Mouse (Mus musculus) cerebellum, adult 9-10 months (tissue): ENCODE results near the gene Mboat2.

Source experiments
- DNase-seq: peaks from one replicate; pipeline ENCODE4 v3.0.0; 2022

Mboat2 gene

DNA sequence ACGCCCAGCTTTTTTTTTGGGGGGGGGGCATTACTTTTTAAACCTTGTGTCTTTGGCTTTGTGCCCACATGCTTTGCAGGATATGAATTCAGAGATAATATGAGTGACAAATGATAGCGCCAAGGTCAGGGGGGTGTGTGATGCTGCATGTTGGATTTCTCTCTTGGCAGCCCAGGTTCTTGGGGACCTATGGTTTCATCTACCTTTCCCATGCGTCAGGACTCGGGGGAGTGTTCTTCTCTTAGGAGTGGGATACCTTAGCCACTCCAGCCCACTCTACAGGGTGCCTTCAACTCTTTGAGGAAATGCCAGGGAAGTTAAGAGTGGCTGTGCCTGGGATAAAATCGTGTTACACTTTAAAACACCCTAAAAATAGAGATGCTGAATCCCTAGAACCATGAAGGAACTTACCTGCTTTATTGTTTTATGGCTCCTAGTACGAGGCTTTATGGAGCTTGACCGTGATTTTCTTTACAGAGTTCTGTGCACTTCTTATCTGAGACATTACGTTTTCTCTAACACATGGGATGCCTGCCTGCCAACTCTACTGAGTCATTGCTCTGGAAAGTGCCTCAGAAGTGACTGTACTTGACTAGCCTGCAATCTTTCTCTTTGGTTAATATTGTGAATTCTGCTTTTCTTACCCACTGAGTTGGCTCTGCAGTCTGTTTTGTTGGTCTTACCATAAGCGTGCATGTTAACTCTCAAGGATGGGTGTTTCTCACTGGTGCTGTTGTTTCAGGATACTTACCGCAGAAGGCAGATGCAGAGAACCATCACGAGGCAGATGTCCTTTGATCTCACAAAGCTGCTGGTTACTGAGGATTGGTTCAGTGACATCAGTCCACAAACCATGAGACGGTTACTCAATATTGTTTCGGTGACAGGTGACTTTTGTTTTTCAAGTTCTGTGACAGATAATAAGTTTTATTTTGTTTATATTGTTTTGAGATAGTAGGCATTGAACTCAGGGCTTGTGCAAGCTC, 182.2 kb downstream of the Mboat2 start:
- no peak for DNase-seq
